Mouse (Mus musculus): ENCODE data around the gene Cpd. TPM values are rescaled to one million over a fixed set of nuclear protein-coding genes. Genes with fewer than 3 reads are reported as not detected.
"Not testable (repeated sequence)": the region's sequence is repeated elsewhere in the genome, so short reads cannot be mapped to it uniquely, and the experiment has no call there.

Cpd gene
- polyA plus RNA-seq, 1 experiment from 2014 or later = 13.2 TPM

DNA sequence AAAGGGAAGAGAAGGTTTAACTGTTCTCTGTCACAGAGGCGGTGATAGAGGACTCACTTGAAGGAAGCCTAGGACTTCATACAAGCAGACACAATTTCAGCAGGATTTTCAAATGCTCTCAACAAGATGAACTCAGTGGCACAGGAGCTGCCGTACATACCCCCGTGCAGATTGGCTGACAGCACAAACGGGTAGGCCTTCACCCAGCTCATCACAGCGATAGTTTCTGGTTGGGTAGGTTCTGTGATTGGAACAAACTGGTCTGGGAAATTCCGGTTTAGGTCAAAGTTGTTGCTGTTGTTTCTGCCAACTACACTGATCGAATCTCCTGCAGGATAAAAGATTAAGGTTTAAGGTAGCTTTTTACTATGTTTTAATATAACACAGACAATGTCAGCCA lies 38.3 kb downstream of the Cpd start:
- Histone ChIP-seq H3K4me1 (no peaks in the 10 kb centered on the region), H3K36me3 (replicated peaks) (peaks cover 30% of the 10 kb centered on the region), H3K27me3 (no peaks in the 10 kb centered on the region), H3K9ac (no peak overlapping the region), H3K9me3 (no peaks in the 10 kb centered on the region), H3K27ac (no peak overlapping the region), H3K4me2 (no peak overlapping the region), H3K4me3 (replicated peaks) (no peak overlapping the region)
- 88% methylated on average over 7 of the region's 7 CpGs for WGBS
- ATAC-seq (ENCODE audit: low FRiP score) = no peak

DNA sequence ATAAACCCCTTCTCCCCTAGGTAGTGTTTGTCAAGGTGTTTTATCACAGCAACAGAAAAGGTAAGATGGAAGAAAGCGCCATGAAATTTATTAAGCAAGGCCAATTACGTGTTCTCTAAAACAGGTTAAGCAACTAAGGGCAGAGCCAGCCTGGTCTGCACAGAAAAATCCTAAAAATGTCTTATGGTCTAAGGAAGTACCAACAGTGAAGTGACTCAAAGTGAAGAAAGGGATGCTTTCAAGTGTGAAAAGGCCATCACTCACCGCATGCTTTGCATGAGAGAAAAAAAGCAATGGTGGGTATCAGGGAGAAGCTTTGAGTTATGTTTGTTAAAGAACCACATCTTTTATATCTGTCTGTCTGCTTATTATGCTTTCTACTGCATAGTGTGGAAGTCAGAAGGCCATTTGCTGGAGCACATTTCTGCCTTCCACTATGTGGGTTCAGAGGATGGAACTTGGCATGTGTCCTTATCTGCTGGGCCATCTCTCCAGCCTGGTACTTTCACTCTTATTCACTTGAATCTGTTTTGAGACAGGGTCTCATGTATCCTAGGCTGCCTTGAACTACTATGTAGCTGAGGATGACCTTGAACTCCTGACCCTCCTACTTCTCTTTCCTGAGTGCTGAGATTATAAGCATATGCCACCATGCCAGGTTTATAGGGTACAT lies 39.7 kb downstream of the Cpd start:
- Histone ChIP-seq H3K9ac (no peak overlapping the region), H3K36me3 (replicated peaks) (peaks cover 30% of the 10 kb centered on the region), H3K27ac (no peak overlapping the region), H3K4me3 (replicated peaks) (no peak overlapping the region), H3K4me1 (no peaks in the 10 kb centered on the region), H3K4me2 (no peak overlapping the region), H3K27me3 (no peaks in the 10 kb centered on the region), H3K9me3 (no peaks in the 10 kb centered on the region)
- ATAC-seq (ENCODE audit: low FRiP score) = no peak
- WGBS = 90% methylated on average over 3 of the region's 3 CpGs

- Histone ChIP-seq H3K36me3 (replicated peaks) (peaks cover 34% of the 10 kb centered on the region), H3K27me3 (no peaks in the 10 kb centered on the region), H3K4me3 (replicated peaks) (no peak overlapping the region), H3K9ac (no peak overlapping the region), H3K4me1 (no peaks in the 10 kb centered on the region), H3K4me2 (no peak overlapping the region), H3K27ac (no peak overlapping the region), H3K9me3 (no peaks in the 10 kb centered on the region)
- 76% methylated on average over 4 of the region's 4 CpGs for WGBS
- no peak for ATAC-seq (ENCODE audit: low FRiP score)
Measured at GRCm38 (mm10) chr11:76806026-76806425, 40.8 kb downstream of the Cpd start.

- 86% methylated on average over 4 of the region's 4 CpGs for WGBS
- not testable (repeated sequence) for H3K4me3 ChIP-seq (replicated peaks); H3K4me1 ChIP-seq; H3K27ac ChIP-seq; H3K9ac ChIP-seq; H3K9me3 ChIP-seq; ATAC-seq (ENCODE audit: low FRiP score); H3K4me2 ChIP-seq; H3K27me3 ChIP-seq
- H3K36me3 ChIP-seq (replicated peaks) = peaks cover 30% of the 10 kb centered on the region
Measured at GRCm38 (mm10) chr11:76805072-76805471, 41.7 kb downstream of the Cpd start.

DNA sequence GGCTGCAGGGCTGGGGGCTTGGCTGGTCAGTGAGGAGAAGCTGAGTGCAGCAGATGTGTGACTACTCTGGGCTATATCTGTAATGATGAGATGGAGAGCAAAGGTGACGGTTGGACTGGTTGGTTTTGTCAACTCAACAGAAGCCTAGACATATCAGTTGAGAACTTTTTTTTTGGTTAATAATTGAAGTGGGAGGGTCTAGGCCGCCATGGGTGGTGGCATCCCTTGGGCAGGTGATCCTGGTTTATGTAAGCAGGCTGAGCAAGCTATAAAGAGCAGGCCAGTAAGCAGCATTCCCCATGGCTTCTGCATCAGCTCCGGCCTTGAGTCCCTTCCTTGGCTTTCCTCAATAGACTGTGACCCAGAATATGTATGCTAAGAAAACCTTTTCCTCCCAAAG lies 43.6 kb downstream of the Cpd start:
- Histone ChIP-seq H3K4me2 (no peak overlapping the region), H3K27ac (no peak overlapping the region), H3K9me3 (no peaks in the 10 kb centered on the region), H3K27me3 (no peaks in the 10 kb centered on the region), H3K9ac (no peak overlapping the region), H3K36me3 (replicated peaks) (peaks cover 34% of the 10 kb centered on the region), H3K4me3 (replicated peaks) (no peak overlapping the region), H3K4me1 (no peaks in the 10 kb centered on the region)
- ATAC-seq (ENCODE audit: low FRiP score) = no peak
- 89% methylated on average over 3 of the region's 3 CpGs for WGBS

GRCm38 (mm10) chr11:76797236-76797635 lies 49.6 kb downstream of the Cpd start:
- no peak for ATAC-seq (ENCODE audit: low FRiP score)
- no peaks in the 10 kb centered on the region; the same call in 1 of the 2 replicates for H3K4me1 ChIP-seq
- no peak overlapping the region for H3K4me2 ChIP-seq
- no peak overlapping the region for H3K9ac ChIP-seq
- no peak overlapping the region for H3K27ac ChIP-seq
- no peak overlapping the region for H3K4me3 ChIP-seq (replicated peaks)
- H3K36me3 ChIP-seq (replicated peaks) = peaks cover 34% of the 10 kb centered on the region
- no peaks in the 10 kb centered on the region for H3K9me3 ChIP-seq
- 90% methylated on average over 6 of the region's 6 CpGs for WGBS
- H3K27me3 ChIP-seq = no peaks in the 10 kb centered on the region

- peaks cover 42% of the 10 kb centered on the region for H3K36me3 ChIP-seq (replicated peaks)
- ATAC-seq (ENCODE audit: low FRiP score) = no peak
- H3K9me3 ChIP-seq = no peaks in the 10 kb centered on the region
- H3K4me1 ChIP-seq = no peaks in the 10 kb centered on the region; the same call in 1 of the 2 replicates
- H3K27ac ChIP-seq = no peak overlapping the region
- H3K4me3 ChIP-seq (replicated peaks) = no peak overlapping the region
- H3K4me2 ChIP-seq = no peak overlapping the region
- 91% methylated on average over 5 of the region's 5 CpGs for WGBS
- H3K27me3 ChIP-seq = no peaks in the 10 kb centered on the region
- H3K9ac ChIP-seq = no peak overlapping the region
Measured at GRCm38 (mm10) chr11:76795326-76795725, 51.5 kb downstream of the Cpd start.

DNA sequence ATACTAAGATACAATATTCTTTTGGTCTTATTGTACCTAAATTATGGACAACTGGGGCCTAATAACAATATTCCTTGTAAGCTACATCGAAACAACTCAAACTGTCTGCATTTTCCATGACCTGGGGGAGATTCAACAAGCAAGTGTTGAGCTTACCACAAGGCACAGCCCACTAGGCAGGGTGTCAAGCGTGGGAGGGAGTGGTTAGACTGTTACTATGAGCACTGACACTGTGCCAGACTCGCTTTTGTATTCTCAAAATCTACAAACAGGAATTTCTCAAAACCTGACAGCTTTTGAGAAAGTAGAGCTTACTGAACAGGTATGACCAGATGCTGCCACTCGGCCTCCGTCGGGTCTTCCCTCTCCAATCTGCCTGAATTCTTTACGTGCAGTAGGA lies 55.5 kb downstream of the Cpd start:
- Histone ChIP-seq H3K27ac (no peak overlapping the region), H3K4me1 (no peaks in the 10 kb centered on the region; the same call in 1 of the 2 replicates), H3K9ac (no peak overlapping the region), H3K4me2 (no peak overlapping the region), H3K27me3 (no peaks in the 10 kb centered on the region), H3K36me3 (replicated peaks) (peaks cover 27% of the 10 kb centered on the region), H3K4me3 (replicated peaks) (no peak overlapping the region), H3K9me3 (no peaks in the 10 kb centered on the region)
- WGBS = 93% methylated on average over 7 of the region's 7 CpGs
- ATAC-seq (ENCODE audit: low FRiP score) = no peak

DNA sequence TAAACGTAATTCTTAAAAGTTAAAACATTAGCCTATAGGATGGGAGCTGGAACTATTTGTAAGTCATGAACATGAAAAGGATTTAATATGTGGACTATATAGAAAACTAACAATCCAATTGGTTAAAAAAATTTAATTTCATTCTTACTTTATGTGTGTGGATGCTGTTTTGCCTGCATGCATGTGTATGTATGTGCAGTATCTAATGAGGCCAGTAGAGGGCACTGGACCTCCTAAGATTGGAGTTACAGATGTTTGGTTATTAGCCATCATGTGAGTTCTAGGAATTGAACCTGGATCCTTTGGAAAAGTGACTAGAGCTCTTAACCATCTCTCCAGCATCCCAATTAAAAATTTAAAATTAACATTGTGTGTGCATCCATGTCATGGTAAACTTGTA lies 57.6 kb downstream of the Cpd start:
- no peak overlapping the region for H3K4me2 ChIP-seq
- ATAC-seq (ENCODE audit: low FRiP score) = no peak
- H3K9me3 ChIP-seq = no peaks in the 10 kb centered on the region
- no peak overlapping the region for H3K4me3 ChIP-seq (replicated peaks)
- H3K27ac ChIP-seq = no peak overlapping the region
- peaks cover 29% of the 10 kb centered on the region for H3K36me3 ChIP-seq (replicated peaks)
- no peak overlapping the region for H3K9ac ChIP-seq
- 93% methylated on average over 1 of the region's 1 CpGs for WGBS
- no peaks in the 10 kb centered on the region; the same call in 1 of the 2 replicates for H3K4me1 ChIP-seq
- H3K27me3 ChIP-seq = no peaks in the 10 kb centered on the region

GRCm38 (mm10) chr11:76775533-76775932 lies 71.3 kb downstream of the Cpd start:
- WGBS = 89% methylated on average over 8 of the region's 8 CpGs
- H3K4me3 ChIP-seq (replicated peaks) = no peak overlapping the region
- no peak overlapping the region for H3K9ac ChIP-seq
- no peak overlapping the region for H3K27ac ChIP-seq
- H3K27me3 ChIP-seq = no peaks in the 10 kb centered on the region
- ATAC-seq (ENCODE audit: low FRiP score) = no peak
- H3K9me3 ChIP-seq = no peaks in the 10 kb centered on the region
- no peaks in the 10 kb centered on the region for H3K36me3 ChIP-seq (replicated peaks)
- H3K4me1 ChIP-seq = no peaks in the 10 kb centered on the region
- H3K4me2 ChIP-seq = no peak overlapping the region

DNA sequence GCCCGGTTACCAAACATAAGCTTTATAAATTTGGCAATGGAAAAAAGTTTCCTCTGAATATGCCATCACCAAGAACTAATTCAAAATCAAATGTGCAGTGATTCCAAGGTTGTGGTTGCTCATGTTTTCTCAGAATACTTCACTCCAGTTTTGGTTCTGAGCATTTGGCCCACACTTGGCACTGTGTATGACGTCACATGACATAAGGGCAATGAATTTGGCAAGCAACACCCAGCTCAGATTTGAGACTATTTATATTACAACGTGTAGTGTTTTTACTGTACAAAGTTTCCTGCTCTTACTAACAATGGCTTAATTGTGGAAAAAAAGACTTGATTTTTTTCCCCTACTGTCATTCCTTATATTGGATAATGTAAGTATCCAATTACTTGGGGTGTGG lies 73.0 kb downstream of the Cpd start:
- H3K36me3 ChIP-seq (replicated peaks) = no peaks in the 10 kb centered on the region
- no peak for ATAC-seq (ENCODE audit: low FRiP score)
- no peaks in the 10 kb centered on the region for H3K27me3 ChIP-seq
- no peak overlapping the region for H3K27ac ChIP-seq
- H3K4me2 ChIP-seq = no peak overlapping the region
- 81% methylated on average over 3 of the region's 3 CpGs for WGBS
- no peaks in the 10 kb centered on the region for H3K9me3 ChIP-seq
- no peak overlapping the region for H3K9ac ChIP-seq
- H3K4me3 ChIP-seq (replicated peaks) = no peak overlapping the region
- no peaks in the 10 kb centered on the region for H3K4me1 ChIP-seq

GRCm38 (mm10) chr11:76770566-76770965 lies 76.3 kb downstream of the Cpd start:
- H3K9me3 ChIP-seq = no peaks in the 10 kb centered on the region
- no peak overlapping the region for H3K27ac ChIP-seq
- H3K36me3 ChIP-seq (replicated peaks) = no peaks in the 10 kb centered on the region
- no peak for ATAC-seq (ENCODE audit: low FRiP score)
- H3K4me1 ChIP-seq = no peaks in the 10 kb centered on the region
- no peak overlapping the region for H3K4me2 ChIP-seq
- no peak overlapping the region for H3K9ac ChIP-seq
- H3K4me3 ChIP-seq (replicated peaks) = no peak overlapping the region
- 90% methylated on average over 5 of the region's 5 CpGs for WGBS
- 0 out of 2 replicates have a peak, but pooled peaks cover 3% of the 10 kb centered on the region for H3K27me3 ChIP-seq

DNA sequence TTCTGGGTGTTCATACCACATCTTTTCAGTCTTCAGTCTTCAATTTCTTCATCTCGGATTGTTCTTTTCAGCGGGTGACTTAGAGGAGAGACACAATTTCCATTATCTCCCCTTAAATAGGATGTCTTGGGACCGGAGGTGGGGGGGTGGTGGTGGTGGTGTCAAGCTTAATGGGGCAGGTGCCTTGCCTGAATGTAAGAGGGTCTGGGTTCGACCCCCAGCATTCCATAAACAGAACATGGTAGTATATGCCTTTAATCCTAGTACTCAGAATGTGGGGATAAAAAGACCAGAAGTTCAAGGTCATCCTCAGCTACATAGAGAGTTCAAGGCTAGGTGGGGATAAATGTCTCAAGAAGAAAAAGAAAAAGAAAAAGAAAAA lies 83.1 kb downstream of the Cpd start:
- Histone ChIP-seq H3K27ac (no peak overlapping the region), H3K36me3 (replicated peaks) (peaks cover 15% of the 10 kb centered on the region)

More for the DNA sequence above, 83.1 kb downstream of the Cpd start:
- Histone ChIP-seq H3K9me3 (no peaks in the 10 kb centered on the region), H3K9ac (0 out of 2 replicates have a peak overlapping the region, but pooled peaks have one; percentile 40), H3K27me3 (0 out of 2 replicates have a peak, but pooled peaks cover 3% of the 10 kb centered on the region), H3K4me2 (peak overlapping the region; percentile 74), H3K4me3 (replicated peaks) (peak overlapping the region; percentile 88), H3K4me1 (peaks cover 5% of the 10 kb centered on the region)
- ATAC-seq (ENCODE audit: low FRiP score) = peak; percentile 58; the same call in 1 of the 2 replicates
- WGBS = 16% methylated on average over 4 of the region's 4 CpGs

All from forebrain, embryonic 12.5 days (tissue).